Mouse (Mus musculus) embryonic facial prominence, embryonic 12.5 days (tissue): Measurements from ENCODE around the gene Actrt2. TPM values are rescaled to one million over a fixed set of nuclear protein-coding genes. Genes with fewer than 3 reads are reported as not detected.

ENCODE experiments used
- ATAC-seq: fragments of 200-750 bp; cut with Nextera tagmentation; 2 replicates; pipeline ENCODE4 v1.8.0; 2017; ENCODE audit not compliant: insufficient number of reproducible peaks, insufficient read depth, low FRiP score, low TSS enrichment
- H3K27ac ChIP-seq: fragments of 300-500 bp; sonication (generic); 2 replicates; pipeline ENCODE4 v1.5.1; 2016; ENCODE audit warnings: mild to moderate bottlenecking
- H3K27me3 ChIP-seq: fragments of 300-500 bp; sonication (generic); 2 replicates; pipeline ENCODE4 v1.6.1; 2016; ENCODE audit warnings: mild to moderate bottlenecking, moderate library complexity
- H3K36me3 ChIP-seq: fragments of 300-500 bp; sonication (generic); 2 replicates; pipeline ENCODE4 v1.6.1; 2016; ENCODE audit warnings: mild to moderate bottlenecking
- H3K4me1 ChIP-seq: fragments of 300-500 bp; sonication (generic); 2 replicates; pipeline ENCODE4 v1.6.1; 2016
- H3K4me2 ChIP-seq: fragments of 300-500 bp; sonication (generic); replicated peaks from 2 replicates; pipeline ENCODE4 v1.6.1; 2016; ENCODE audit warnings: mild to moderate bottlenecking, moderate library complexity
- H3K4me3 ChIP-seq: fragments of 300-500 bp; sonication (generic); 2 replicates; pipeline ENCODE4 v1.5.1; 2016; ENCODE audit warnings: mild to moderate bottlenecking
- H3K9ac ChIP-seq: fragments of 300-500 bp; sonication (generic); 2 replicates; pipeline ENCODE4 v1.6.1; 2016; ENCODE audit warnings: mild to moderate bottlenecking, moderate library complexity
- H3K9me3 ChIP-seq: fragments of 300-500 bp; sonication (generic); 2 replicates; pipeline ENCODE4 v1.6.1; 2016; ENCODE audit warnings: mild to moderate bottlenecking, moderate library complexity
- WGBS: fragments of 180-500 bp; shearing (Covaris S2); methylation state at CpG from one replicate; pipeline ENCODE4 v1.1.7; 2016; 5-methylcytosine and 5-hydroxymethylcytosine counted together
- polyA plus RNA-seq: library from polyadenylated mRNA; unstranded; fragments of >200 nt; fragmentation: Nextera tagmentation; extraction: Ambion mirVana; gene quantifications from 2 replicates; pipeline ENCODE4 v1.2.1, GENCODE M21; 2016

The Actrt2 gene
- polyA plus RNA-seq, 1 experiment from 2014 or later: not detected

DNA sequence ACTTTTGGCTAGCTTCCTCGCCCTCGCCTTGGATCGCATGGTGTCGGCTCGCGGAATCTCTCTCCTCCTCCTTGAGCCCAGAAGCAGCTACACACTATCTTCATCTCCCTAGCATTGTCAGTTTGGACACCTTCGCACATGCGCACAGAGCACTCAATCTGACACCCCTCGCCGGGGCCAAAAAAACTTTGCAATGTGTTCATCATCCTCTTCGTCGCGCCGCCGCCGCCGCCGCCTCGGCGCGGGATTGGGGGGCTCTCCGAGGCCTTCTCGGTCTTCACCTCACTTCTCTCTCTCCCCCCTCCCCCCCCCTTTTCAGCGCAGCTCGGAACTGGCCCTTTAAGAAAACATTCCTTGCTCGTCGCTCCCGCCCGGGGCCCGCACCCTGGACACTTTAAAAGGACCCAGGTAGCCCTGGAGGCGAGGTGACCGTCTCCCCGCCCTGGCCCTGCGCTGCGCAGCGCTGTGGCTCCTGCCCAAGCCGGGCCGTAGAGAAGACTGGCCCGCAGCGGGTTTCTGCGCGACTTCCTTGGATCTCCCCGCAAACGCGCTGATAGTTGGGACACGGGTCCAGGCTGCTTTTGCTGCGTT lies 30.9 kb downstream of the Actrt2 start, which contains the start of gene Prdm16:
Gene Prdm16, minus strand, starts transcription at position 153 of the 591 bp plus-strand sequence.
- WGBS: under 1% methylated on average over 47 of the region's 47 CpGs
- peak; percentile 47 for ATAC-seq
- peak within 1 kb of the TSS; percentile 97 for H3K27ac ChIP-seq
- H3K4me2 ChIP-seq: peak within 1 kb of the TSS; percentile 85
- peak within 1 kb of the TSS; percentile 95 for H3K9ac ChIP-seq
- no peaks in the 10 kb centered on the region for H3K9me3 ChIP-seq
- H3K4me1 ChIP-seq: peaks cover 59% of the 10 kb centered on the region
- no peaks in the 10 kb centered on the region for H3K36me3 ChIP-seq
- H3K27me3 ChIP-seq: peaks cover 52% of the 10 kb centered on the region
- H3K4me3 ChIP-seq: peak within 1 kb of the TSS; percentile 77

DNA sequence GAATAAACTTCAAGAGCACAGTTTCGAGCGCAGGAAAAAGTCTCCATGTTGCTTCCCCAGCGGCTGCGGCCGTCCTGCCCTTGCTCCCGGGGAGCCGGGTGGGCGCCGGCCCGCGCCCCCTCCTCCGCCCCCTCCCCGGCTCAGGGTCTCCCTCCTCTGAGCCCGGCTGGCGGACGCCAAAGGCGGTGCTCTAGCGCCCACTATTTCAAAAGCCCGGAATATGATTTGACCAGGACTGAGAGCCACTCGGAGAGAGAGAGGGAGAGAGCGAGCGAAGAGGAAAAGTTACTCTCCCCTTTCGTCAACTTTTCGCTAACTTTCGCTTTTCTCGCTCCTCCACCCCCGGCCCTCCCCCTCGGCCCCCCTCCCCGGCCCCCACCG lies 31.6 kb downstream of the Actrt2 start:
- Histone ChIP-seq H3K4me1 (peaks cover 60% of the 10 kb centered on the region), H3K9ac (peak overlapping the region; percentile 95), H3K27me3 (peaks cover 51% of the 10 kb centered on the region), H3K36me3 (no peaks in the 10 kb centered on the region), H3K27ac (peak overlapping the region; percentile 97), H3K4me2 (peak overlapping the region; percentile 85), H3K9me3 (no peaks in the 10 kb centered on the region), H3K4me3 (peak overlapping the region; percentile 77)
- under 1% methylated on average over 27 of the region's 30 CpGs for WGBS
- peak; percentile 49 for ATAC-seq

DNA sequence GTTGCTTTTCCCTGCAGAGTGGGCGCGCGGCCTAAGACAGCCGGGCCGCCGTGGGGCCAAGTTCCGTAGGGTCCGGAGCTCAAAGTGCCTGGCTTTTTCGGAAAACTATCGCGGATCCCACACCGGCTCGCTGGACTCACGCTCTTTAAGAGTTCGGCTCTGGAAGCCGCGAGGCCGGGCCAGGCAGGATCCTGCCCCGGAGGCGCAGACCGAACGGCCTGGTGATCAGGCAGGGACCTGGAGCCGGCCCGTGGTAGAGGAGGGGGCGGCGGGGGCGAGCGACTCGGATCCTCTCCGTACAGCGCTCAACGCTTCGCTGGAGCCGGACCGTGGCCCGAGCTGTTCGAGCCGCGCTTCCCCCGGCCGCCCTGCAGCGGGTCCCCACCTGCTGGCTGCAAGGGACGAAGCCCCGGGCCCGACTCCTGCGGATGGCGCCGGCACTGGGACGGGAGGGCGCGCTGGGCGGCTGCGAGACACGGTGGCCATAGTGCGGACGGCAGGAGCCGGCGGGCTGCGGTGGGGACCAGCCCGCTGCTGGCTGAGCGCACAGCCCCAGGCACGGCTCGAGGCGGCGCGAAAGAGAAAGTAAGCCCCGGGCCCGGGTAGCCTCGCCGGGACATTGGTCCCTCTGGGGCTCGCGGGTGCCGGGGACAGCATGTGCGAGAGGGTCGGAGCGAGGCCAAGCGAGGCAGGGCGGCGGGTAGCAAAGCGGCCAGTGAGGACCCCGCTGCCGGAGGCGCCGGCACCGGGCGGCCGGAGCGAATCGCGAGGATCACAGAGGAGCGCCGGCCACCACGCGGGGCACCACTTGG lies 32.2 kb downstream of the Actrt2 start:
- H3K9ac ChIP-seq: peak overlapping the region; percentile 95
- H3K27ac ChIP-seq: peak overlapping the region; percentile 97
- peaks cover 47% of the 10 kb centered on the region for H3K27me3 ChIP-seq
- peak overlapping the region; percentile 85 for H3K4me2 ChIP-seq
- H3K4me1 ChIP-seq: peaks cover 58% of the 10 kb centered on the region
- peak; percentile 12 for ATAC-seq
- H3K9me3 ChIP-seq: no peaks in the 10 kb centered on the region
- H3K4me3 ChIP-seq: peak overlapping the region; percentile 77
- WGBS: under 1% methylated on average over 87 of the region's 94 CpGs
- H3K36me3 ChIP-seq: no peaks in the 10 kb centered on the region

DNA sequence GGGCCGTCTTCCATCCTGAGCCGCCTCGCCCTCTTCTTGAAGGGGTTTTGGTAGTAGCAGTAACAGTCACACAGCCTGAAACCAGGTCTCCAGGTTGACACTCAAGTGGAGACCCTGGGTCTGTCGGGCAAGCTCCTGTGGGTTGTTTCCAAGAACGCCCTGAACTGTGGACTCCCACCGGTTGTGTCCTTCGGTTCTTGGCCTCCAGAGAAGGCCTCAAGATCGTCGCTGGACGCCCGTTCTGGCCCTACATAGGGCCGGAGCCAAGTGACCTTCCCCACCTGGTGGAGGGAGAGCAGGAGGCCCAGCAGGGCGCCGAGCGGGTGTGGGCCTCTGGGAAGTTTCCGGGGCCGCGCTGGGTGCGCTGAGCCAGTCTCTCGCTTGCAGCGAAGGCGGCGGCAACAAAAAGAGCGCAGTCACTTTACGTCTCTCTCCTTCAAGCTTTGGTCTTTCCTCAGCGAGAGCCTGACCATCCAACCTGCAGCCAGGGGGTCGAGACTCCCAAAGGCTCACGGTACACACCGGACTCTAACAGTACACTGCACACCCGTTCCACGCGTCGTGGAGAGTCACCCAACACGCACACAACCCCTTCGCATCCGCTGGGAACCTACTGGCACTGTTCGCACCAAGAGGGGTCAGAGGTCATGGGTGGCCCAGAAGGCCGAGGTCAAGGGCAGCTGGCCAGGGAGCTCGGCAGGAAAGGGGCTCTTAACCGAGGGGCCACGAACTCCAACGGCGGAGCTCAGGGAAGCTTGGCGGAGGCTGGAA lies 33.0 kb downstream of the Actrt2 start:
- Histone ChIP-seq H3K27me3 (peaks cover 40% of the 10 kb centered on the region), H3K9ac (peak overlapping the region; percentile 95)
- WGBS: 4% methylated on average over 44 of the region's 44 CpGs

DNA sequence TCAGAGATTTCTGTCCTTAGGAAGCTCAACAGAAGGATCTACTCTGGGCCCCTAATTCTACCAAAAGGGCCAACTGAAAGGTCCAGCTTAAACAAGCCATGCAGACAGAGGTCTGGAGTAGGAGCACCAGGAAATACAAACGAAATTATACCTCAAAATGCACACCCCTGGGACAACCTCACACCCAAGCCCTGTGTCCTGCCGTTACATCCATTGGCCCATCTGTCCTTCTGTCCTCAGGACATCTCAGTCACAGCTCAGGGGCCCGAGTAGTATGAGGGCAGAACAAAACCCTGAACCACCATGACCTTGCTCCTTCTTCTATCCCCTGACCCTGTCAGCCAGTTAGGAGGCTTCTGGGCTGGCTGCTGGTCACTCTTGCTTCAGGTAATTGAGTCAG lies 33.7 kb downstream of the Actrt2 start:
- peak overlapping the region; percentile 95 for H3K9ac ChIP-seq
- 27% methylated on average over 3 of the region's 3 CpGs for WGBS
- peak overlapping the region; percentile 77 for H3K4me3 ChIP-seq
- peaks cover 56% of the 10 kb centered on the region for H3K4me1 ChIP-seq
- H3K9me3 ChIP-seq: no peaks in the 10 kb centered on the region
- H3K4me2 ChIP-seq: peak overlapping the region; percentile 85
- H3K36me3 ChIP-seq: no peaks in the 10 kb centered on the region
- ATAC-seq: no peak
- peaks cover 33% of the 10 kb centered on the region for H3K27me3 ChIP-seq
- H3K27ac ChIP-seq: peak overlapping the region; percentile 97; the same call in 1 of the 2 replicates

More for the DNA sequence above, 33.0 kb downstream of the Actrt2 start:
- Histone ChIP-seq H3K4me2 (peak overlapping the region; percentile 85), H3K36me3 (no peaks in the 10 kb centered on the region), H3K27ac (peak overlapping the region; percentile 97), H3K4me3 (peak overlapping the region; percentile 77), H3K4me1 (peaks cover 55% of the 10 kb centered on the region), H3K9me3 (no peaks in the 10 kb centered on the region)
- no peak for ATAC-seq

DNA sequence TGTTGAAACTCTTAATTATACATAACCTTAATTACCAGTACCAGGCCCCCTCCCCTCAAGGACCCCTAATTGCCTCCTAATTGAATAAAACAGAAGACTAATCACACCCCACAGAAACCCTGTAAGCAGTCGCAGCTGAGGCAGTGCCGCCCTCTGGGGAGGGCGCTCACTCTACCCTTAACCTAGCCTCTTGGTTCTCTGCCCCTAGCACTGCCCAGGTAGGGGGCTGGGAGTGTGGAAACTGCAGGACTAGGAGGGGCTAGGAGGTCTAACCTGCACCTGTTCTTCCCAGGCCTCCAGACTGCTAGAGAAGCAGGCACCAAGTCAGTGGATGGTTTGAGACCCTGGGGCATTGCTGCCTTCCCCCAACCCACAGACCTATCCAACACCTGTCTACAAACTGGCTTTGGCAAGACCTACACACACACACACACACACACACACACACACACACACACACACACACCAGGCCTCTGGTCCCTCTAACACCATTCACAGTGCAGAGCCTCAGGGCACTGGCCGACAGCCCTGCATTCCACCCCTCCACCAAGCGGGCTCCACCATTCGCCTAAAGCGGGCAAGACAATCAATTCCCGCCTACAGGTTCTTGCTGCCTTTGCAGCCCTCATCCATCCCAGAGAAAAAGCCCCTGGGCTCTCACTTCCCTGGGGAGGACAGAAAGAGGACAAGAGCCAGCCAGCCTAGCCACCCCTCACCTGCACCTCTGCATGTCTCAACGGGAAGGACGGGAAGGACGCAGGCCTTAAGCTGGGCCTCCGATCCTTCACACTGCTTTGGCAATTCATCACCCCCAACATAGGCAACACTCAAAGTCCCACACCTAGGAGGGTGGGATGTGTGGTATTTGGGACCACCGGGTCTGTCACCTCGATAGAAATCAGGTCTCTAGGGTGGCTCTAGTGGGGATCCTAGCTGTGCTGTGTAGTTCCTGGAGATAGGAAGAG lies 34.6 kb downstream of the Actrt2 start:
- Histone ChIP-seq H3K27ac (0 out of 2 replicates have a peak overlapping the region, but pooled peaks have one; percentile 50), H3K4me1 (peaks cover 63% of the 10 kb centered on the region), H3K27me3 (peaks cover 24% of the 10 kb centered on the region), H3K4me2 (peak overlapping the region; percentile 85), H3K9ac (peak overlapping the region; percentile 95), H3K36me3 (no peaks in the 10 kb centered on the region), H3K9me3 (no peaks in the 10 kb centered on the region), H3K4me3 (peak overlapping the region; percentile 77)
- no peak for ATAC-seq
- WGBS: 29% methylated on average over 14 of the region's 14 CpGs

DNA sequence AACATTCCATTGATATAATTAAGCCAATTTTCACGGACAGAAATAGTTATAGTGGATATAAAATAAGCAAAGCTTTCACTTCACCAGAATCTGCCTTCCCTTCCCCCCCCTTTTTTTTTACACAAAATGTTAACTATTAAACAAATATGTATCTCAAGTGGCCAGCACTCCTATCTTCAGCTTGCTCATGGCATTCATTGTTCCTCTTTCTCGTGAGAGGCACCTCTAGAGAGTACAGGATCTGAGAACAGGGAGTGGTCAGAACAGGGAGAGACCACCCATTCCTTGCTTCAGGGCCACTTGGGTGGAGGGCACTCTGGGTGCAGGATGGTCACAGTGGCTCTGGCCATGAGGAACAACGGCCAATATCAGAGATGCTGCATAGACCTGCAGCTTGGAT lies 36.9 kb downstream of the Actrt2 start:
- no peak overlapping the region for H3K27ac ChIP-seq
- WGBS: 38% methylated on average over 3 of the region's 3 CpGs

DNA sequence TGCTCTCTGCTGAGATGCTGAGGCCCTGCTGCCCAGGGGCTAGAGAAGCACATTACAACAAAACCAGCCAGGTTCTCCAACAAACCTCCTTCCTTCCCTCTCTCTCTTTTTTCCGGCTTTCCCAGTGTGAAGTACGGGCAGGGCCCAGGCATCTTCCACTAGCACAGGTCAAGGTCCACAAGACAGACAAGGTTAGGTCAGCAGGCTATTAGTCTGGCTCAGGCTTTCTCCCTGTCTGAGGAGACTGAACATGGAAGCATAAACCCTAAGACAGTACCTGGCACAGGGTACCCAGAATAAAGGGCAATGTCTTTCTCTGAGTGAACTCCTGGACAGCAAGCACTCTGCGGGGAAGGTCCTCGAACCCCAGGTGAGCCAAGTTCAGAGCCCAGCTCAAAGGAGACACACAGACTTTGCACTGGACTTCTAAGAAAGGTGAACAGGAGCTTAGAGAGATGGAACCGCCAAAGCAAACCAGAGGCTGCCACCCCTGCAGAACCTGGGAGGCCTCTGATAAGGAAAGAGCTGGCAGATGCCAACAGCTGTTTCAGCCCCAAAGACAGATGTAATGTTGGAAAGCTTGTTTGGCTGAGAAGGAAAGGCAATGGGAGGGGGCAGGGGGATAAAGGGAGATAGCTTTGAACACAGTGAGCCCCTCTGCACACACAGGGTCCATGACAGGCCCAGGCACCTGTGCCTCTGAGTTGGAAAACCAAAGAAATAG lies 40.1 kb downstream of the Actrt2 start:
- H3K27ac ChIP-seq: no peak overlapping the region
- WGBS: 81% methylated on average over 5 of the region's 5 CpGs
- no peak overlapping the region for H3K9ac ChIP-seq
- no peak overlapping the region for H3K4me2 ChIP-seq
- no peaks in the 10 kb centered on the region for H3K36me3 ChIP-seq
- H3K4me1 ChIP-seq: peaks cover 72% of the 10 kb centered on the region
- no peak for ATAC-seq
- no peak overlapping the region for H3K4me3 ChIP-seq
- no peaks in the 10 kb centered on the region for H3K9me3 ChIP-seq
- H3K27me3 ChIP-seq: no peaks in the 10 kb centered on the region

More for the DNA sequence above, 36.9 kb downstream of the Actrt2 start:
- H3K4me3 ChIP-seq: peak overlapping the region; percentile 16; the same call in 1 of the 2 replicates
- ATAC-seq: no peak
- H3K27me3 ChIP-seq: peaks cover 17% of the 10 kb centered on the region
- no peak overlapping the region for H3K9ac ChIP-seq
- H3K9me3 ChIP-seq: no peaks in the 10 kb centered on the region
- H3K4me1 ChIP-seq: peaks cover 81% of the 10 kb centered on the region
- peak overlapping the region; percentile 85 for H3K4me2 ChIP-seq
- H3K36me3 ChIP-seq: no peaks in the 10 kb centered on the region

DNA sequence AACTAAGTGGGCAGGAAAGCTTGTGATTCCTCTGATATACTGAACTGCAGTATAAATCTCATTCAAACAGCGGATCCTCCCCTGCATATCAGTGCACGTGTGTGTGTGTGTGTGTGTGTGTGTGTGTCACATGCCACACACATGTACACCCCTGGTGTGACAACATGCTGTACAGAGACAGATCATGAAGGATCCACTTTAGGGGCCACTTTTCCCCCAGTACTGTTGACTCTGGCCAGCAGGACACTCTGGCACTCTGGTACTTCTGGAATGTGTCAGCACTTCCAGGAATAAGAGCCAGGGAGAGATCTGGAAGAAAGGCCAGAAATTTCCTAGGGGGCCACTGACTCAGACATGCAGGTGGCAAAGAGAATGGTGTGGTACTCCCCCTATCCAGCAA lies 41.4 kb downstream of the Actrt2 start:
- Histone ChIP-seq H3K27me3 (no peaks in the 10 kb centered on the region), H3K4me1 (peaks cover 73% of the 10 kb centered on the region), H3K4me2 (no peak overlapping the region), H3K9me3 (no peaks in the 10 kb centered on the region), H3K27ac (peak overlapping the region; percentile 69), H3K9ac (no peak overlapping the region), H3K36me3 (no peaks in the 10 kb centered on the region), H3K4me3 (no peak overlapping the region)
- no peak for ATAC-seq
- 90% methylated on average over 2 of the region's 2 CpGs for WGBS

DNA sequence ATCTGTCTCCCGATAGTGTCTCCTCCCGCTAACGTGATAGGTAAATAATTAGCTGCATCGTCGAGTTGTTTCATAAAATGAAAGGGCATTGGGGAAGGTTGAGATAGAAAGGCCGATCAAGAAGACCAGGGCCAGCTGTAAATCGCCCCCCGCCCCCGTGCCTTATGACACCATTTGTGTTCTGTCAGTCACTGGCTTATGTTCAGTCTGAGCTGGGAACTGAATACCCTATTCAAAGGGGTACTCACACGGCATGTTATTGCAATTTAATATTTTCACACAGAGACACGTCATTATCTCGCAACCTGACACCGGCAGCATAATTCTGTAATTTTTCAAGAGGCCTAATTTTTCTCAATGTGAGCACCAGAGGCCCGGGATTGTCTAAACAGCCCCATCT lies 42.0 kb downstream of the Actrt2 start:
- Histone ChIP-seq H3K36me3 (no peaks in the 10 kb centered on the region), H3K27ac (peak overlapping the region; percentile 69), H3K4me2 (no peak overlapping the region), H3K4me3 (no peak overlapping the region), H3K27me3 (no peaks in the 10 kb centered on the region), H3K4me1 (peaks cover 73% of the 10 kb centered on the region), H3K9me3 (no peaks in the 10 kb centered on the region), H3K9ac (no peak overlapping the region)
- ATAC-seq: no peak
- 45% methylated on average over 14 of the region's 14 CpGs for WGBS
